Mouse (Mus musculus): ENCODE measurements at regions not wholly inside any gene's neighbourhood (a gene's known extent, or its start where the extent isn't known, plus 50 kb on each side); places are given as distances from the start of the nearest gene placed in this dataset.

GRCm38 (mm10) chr4:105630595-105631369 is 158.9 kb upstream of the Gm12728 start:
- no peak for DNase-seq (ENCODE audit: low spot score in 2 of 2)

- no peak for DNase-seq (ENCODE audit: low spot score in 2 of 2)
Measured at GRCm38 (mm10) chr4:105632581-105633358, 156.9 kb upstream of the Gm12728 start.

- DNase-seq (ENCODE audit: low spot score in 2 of 2): no peak
Measured at GRCm38 (mm10) chr4:105633789-105634188, 155.9 kb upstream of the Gm12728 start.

GRCm38 (mm10) chr4:105640793-105641192 is 148.9 kb upstream of the Gm12728 start:
- no peak for DNase-seq (ENCODE audit: low spot score in 2 of 2)

GRCm38 (mm10) chr4:105641582-105641981 is 148.1 kb upstream of the Gm12728 start:
- no peak for DNase-seq (ENCODE audit: low spot score in 2 of 2)

- DNase-seq (ENCODE audit: low spot score in 2 of 2): no peak
Measured at GRCm38 (mm10) chr4:105648820-105649446, 140.7 kb upstream of the Gm12728 start.

GRCm38 (mm10) chr4:105649447-105649833 is 140.2 kb upstream of the Gm12728 start:
- no peak for DNase-seq (ENCODE audit: low spot score in 2 of 2)

- DNase-seq (ENCODE audit: low spot score in 2 of 2): no peak
Measured at GRCm38 (mm10) chr4:105656071-105656655, 133.5 kb upstream of the Gm12728 start.

- DNase-seq (ENCODE audit: low spot score in 2 of 2): no peak
Measured at GRCm38 (mm10) chr4:105658581-105658980, 131.1 kb upstream of the Gm12728 start.

- no peak for DNase-seq (ENCODE audit: low spot score in 2 of 2)
Measured at GRCm38 (mm10) chr4:105676690-105677089, 113.0 kb upstream of the Gm12728 start.

GRCm38 (mm10) chr4:105690716-105691115 is 99.0 kb upstream of the Gm12728 start:
- no peak for DNase-seq (ENCODE audit: low spot score in 2 of 2)

GRCm38 (mm10) chr4:105692380-105692779 is 97.3 kb upstream of the Gm12728 start:
- no peak for DNase-seq (ENCODE audit: low spot score in 2 of 2)

GRCm38 (mm10) chr4:105695895-105696294 is 93.8 kb upstream of the Gm12728 start:
- no peak for DNase-seq (ENCODE audit: low spot score in 2 of 2)

GRCm38 (mm10) chr4:105697123-105697522 is 92.5 kb upstream of the Gm12728 start:
- no peak for DNase-seq (ENCODE audit: low spot score in 2 of 2)

- DNase-seq (ENCODE audit: low spot score in 2 of 2): no peak
Measured at GRCm38 (mm10) chr4:105702036-105702435, 87.6 kb upstream of the Gm12728 start.

- no peak for DNase-seq (ENCODE audit: low spot score in 2 of 2)
Measured at GRCm38 (mm10) chr4:105703408-105703807, 86.3 kb upstream of the Gm12728 start.

GRCm38 (mm10) chr4:105704271-105704670 is 85.4 kb upstream of the Gm12728 start:
- DNase-seq (ENCODE audit: low spot score in 2 of 2): no peak

- no peak for DNase-seq (ENCODE audit: low spot score in 2 of 2)
Measured at GRCm38 (mm10) chr4:105705996-105706395, 83.7 kb upstream of the Gm12728 start.

GRCm38 (mm10) chr4:105708080-105708796 is 81.4 kb upstream of the Gm12728 start:
- no peak for DNase-seq (ENCODE audit: low spot score in 2 of 2)

- DNase-seq (ENCODE audit: low spot score in 2 of 2): no peak
Measured at GRCm38 (mm10) chr4:105713956-105714355, 75.7 kb upstream of the Gm12728 start.

- no peak for DNase-seq (ENCODE audit: low spot score in 2 of 2)
Measured at GRCm38 (mm10) chr4:105718080-105718479, 71.6 kb upstream of the Gm12728 start.

All from adrenal gland, postnatal 4 days (tissue).